Mouse (Mus musculus): ENCODE data around the gene Itpk1. TPM values are rescaled to one million over a fixed set of nuclear protein-coding genes. Genes with fewer than 3 reads are reported as not detected.
A peak's percentile ranks its signal among the peaks of the same experiment; 100 is the strongest.

Itpk1 gene
- polyA plus RNA-seq, 1 experiment from 2014 or later: 4.8 TPM

DNA sequence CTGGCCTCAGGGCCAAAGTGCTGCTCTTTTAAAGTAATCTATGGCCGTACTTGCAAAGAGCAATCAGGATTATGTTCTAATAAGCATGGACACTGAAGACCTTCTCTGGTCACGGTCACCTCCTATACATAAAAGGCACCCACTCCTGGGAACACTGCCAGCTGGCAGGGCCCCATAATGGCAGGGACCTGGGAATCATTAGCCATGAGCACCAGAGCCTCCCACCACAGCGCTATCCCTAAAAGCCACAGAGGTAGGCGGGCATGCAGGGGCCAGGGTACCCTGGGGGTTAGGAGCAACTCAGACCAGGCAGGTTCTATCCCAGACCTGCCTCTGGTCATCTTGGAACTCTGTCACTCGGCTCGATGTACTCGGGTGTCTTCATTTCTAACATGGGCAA lies 104.9 kb downstream of the Itpk1 start:
- no peak overlapping the region for H3K4me3 ChIP-seq
- H3K27me3 ChIP-seq (ENCODE audit: insufficient read depth, poor library complexity, severe bottlenecking): no peaks in the 10 kb centered on the region
- peaks cover 10% of the 10 kb centered on the region for H3K4me1 ChIP-seq
- H3K27ac ChIP-seq: no peak overlapping the region
- no peaks in the 10 kb centered on the region for H3K36me3 ChIP-seq
- DNase-seq (ENCODE audit: low spot score): no peak
- WGBS: 82% methylated on average over 7 of the region's 7 CpGs
- peaks cover 4% of the 10 kb centered on the region; the same call in 1 of the 2 replicates for H3K9me3 ChIP-seq

DNA sequence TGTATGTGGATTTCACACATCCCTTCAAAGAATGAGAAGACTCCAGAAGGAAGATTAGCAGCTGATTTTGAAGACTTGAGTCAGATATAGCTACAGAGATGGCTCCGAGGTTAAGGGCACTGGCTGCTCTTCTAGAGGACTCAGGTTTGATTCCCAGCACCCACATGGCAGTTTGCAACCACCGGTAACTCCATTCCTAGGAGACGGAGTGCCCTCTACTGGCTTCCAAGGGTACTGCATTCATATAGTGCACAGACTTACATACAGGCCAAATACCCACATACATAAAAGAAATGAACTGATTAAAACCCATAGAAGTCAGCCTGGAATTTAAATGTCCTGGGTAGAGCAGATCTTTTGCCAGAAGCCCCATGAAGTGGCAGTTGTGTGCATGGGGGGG lies 106.2 kb downstream of the Itpk1 start:
- Histone ChIP-seq H3K36me3 (no peaks in the 10 kb centered on the region), H3K27ac (no peak overlapping the region), H3K9me3 (peaks cover 4% of the 10 kb centered on the region; the same call in 1 of the 2 replicates), H3K4me1 (peaks cover 21% of the 10 kb centered on the region), H3K27me3 (ENCODE audit: insufficient read depth, poor library complexity, severe bottlenecking) (no peaks in the 10 kb centered on the region), H3K4me3 (no peak overlapping the region)
- DNase-seq (ENCODE audit: low spot score): no peak
- 92% methylated on average over 3 of the region's 3 CpGs for WGBS

DNA sequence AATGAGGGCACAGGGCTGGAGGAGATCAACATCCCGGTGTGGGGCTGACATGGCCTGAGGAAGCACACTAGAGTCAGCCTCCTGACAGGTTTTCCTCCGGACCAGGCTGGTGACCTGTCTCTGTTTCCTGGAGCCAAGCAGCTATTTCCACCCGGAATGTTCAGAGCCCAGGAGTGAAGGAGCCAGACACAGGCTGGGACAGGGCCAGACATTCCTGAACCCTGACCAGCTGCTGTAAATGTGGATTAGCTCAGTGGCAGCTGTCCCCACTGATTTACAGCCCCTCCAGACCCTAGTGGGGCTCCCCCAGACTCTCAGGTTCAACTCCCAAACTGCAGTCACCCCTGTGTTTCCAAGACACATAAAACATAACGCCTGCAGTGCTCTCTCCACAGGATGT lies 107.3 kb downstream of the Itpk1 start:
- no peak overlapping the region for H3K27ac ChIP-seq

DNA sequence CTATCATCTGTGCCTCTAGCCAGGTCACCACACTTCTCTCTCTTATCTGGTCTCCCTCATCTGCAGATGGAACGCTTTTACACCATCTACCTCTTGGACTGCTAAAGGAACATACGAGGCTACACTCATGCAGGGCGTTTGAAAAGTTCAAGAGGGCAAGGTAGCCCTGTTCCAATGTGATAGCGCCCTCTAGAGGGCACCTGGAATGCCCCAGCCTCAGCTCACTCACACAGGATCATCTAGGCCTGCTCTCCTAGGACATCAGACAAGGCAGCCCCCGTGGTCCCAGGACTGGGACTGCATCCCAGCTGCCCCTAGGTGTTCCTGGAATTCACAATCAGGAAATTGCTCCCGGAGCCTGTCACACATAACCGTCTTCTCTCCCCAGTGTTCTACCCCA lies 108.3 kb downstream of the Itpk1 start:
- no peak overlapping the region for H3K4me3 ChIP-seq
- H3K27ac ChIP-seq: peak overlapping the region; percentile 24; the same call in 1 of the 2 replicates
- WGBS: 64% methylated on average over 7 of the region's 7 CpGs
- H3K4me1 ChIP-seq: peaks cover 26% of the 10 kb centered on the region
- no peak for DNase-seq (ENCODE audit: low spot score)
- H3K36me3 ChIP-seq: no peaks in the 10 kb centered on the region
- peaks cover 4% of the 10 kb centered on the region; the same call in 1 of the 2 replicates for H3K9me3 ChIP-seq
- no peaks in the 10 kb centered on the region for H3K27me3 ChIP-seq (ENCODE audit: insufficient read depth, poor library complexity, severe bottlenecking)

More for the DNA sequence above, 107.3 kb downstream of the Itpk1 start:
- no peak for DNase-seq (ENCODE audit: low spot score)
- Histone ChIP-seq H3K4me1 (peaks cover 29% of the 10 kb centered on the region), H3K36me3 (no peaks in the 10 kb centered on the region), H3K9me3 (peaks cover 4% of the 10 kb centered on the region; the same call in 1 of the 2 replicates), H3K4me3 (no peak overlapping the region), H3K27me3 (ENCODE audit: insufficient read depth, poor library complexity, severe bottlenecking) (no peaks in the 10 kb centered on the region)
- WGBS: 47% methylated on average over 4 of the region's 4 CpGs

DNA sequence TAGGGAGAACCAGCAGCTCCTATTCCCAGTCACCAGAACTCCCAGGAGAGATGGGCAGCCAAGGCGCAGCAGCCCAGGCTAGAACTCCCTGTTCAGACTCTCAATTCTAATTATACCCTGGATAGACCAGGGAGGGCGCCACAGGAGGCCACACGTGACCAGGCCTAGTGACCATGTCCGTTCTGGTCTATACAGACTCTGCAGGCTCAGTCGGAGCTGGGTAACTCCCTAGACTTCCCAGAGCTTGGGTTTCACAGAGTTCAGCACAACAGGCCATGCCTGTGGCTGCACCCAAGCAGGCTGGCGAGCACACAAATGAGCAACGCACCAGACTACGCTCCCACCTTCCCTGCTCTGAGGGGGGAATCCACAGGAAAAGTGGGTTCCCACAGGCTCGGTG lies 110.1 kb downstream of the Itpk1 start:
- no peak for DNase-seq (ENCODE audit: low spot score)
- peaks cover 26% of the 10 kb centered on the region for H3K4me1 ChIP-seq
- H3K4me3 ChIP-seq: no peak overlapping the region
- whole genome bisulfite sequencing: 79% methylated on average over 9 of the region's 9 CpGs
- peak overlapping the region; percentile 7; the same call in 1 of the 2 replicates for H3K27ac ChIP-seq
- H3K9me3 ChIP-seq: peaks cover 4% of the 10 kb centered on the region; the same call in 1 of the 2 replicates
- no peaks in the 10 kb centered on the region for H3K27me3 ChIP-seq (ENCODE audit: insufficient read depth, poor library complexity, severe bottlenecking)
- H3K36me3 ChIP-seq: no peaks in the 10 kb centered on the region

DNA sequence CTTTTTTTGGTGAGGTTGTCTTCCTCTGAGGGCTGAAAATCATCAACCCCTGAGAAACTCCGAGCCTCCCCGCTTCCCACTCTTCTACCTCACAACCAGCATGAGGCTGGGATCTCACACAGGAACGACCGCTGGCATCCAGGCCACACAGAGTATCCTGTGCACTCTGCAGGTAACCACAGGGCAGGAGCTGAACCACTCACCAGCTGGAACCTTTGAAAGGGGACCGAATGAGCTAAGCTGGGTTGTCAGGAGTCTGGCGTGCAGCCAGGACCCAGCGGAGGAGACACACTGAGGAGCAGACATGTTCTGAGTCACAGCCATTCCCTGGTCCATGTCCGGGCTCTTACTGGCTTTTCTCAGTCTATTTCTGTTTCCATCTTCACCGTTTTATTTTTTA lies 111.0 kb downstream of the Itpk1 start:
- peaks cover 26% of the 10 kb centered on the region for H3K4me1 ChIP-seq
- H3K27me3 ChIP-seq (ENCODE audit: insufficient read depth, poor library complexity, severe bottlenecking): no peaks in the 10 kb centered on the region
- DNase-seq (ENCODE audit: low spot score): no peak
- H3K27ac ChIP-seq: peak overlapping the region; percentile 42; the same call in 1 of the 2 replicates
- peaks cover 4% of the 10 kb centered on the region; the same call in 1 of the 2 replicates for H3K9me3 ChIP-seq
- H3K36me3 ChIP-seq: no peaks in the 10 kb centered on the region
- no peak overlapping the region for H3K4me3 ChIP-seq
- WGBS: 45% methylated on average over 9 of the region's 9 CpGs

DNA sequence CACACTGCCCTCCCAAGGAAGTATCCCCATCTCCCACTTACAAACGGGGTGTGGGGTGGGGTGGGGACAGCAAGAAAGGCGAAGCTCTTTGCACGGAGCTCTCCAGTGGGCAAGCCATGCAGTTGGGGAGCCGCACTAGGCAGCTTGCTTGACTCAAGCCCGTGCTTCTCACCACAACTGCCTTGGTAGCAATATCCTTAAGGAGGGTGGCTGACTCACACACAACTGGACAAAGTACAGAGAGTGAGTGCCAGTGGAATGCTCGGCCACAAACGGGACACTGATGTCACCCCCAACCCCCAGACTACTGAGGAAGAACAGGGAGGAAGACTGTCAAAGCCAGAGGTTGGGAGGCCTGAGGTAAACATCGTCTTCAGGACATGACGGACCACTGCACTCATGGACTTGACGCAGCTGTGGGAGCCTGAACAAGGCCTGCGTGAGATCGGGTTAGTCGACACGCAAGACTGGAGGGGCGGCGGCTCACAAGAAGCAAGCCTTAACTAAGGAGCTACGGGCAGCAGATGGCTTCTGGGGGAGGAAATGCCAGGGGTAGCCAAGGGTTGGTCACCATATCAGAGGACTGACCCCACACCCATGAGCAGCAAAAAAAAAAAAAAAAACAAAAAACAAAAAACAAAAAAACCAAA lies 113.9 kb downstream of the Itpk1 start:
- no peaks in the 10 kb centered on the region for H3K9me3 ChIP-seq
- peaks cover 30% of the 10 kb centered on the region for H3K4me1 ChIP-seq
- DNase-seq (ENCODE audit: low spot score): no peak
- H3K27me3 ChIP-seq (ENCODE audit: insufficient read depth, poor library complexity, severe bottlenecking): no peaks in the 10 kb centered on the region
- H3K4me3 ChIP-seq: no peak overlapping the region
- no peak overlapping the region for H3K27ac ChIP-seq
- H3K36me3 ChIP-seq: no peaks in the 10 kb centered on the region
- 83% methylated on average over 17 of the region's 17 CpGs for WGBS

DNA sequence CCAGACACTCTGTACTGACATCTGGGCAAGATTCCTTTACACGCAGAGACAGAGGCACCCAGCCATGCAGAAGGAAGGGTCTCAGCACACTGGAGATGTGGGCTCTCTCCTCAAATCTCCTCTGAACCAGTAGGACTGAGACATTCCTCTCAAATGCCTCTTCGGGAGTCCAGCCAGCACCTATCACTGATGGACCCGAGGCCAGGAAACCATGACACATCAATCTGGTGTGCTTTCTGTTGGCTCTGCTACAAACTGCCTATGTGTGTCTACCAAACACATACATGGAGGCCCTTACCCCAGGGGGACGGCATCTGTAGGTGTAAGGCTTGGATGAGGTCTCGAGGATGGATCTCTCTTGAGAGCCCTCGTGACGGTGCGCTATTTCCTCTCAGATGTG lies 117.6 kb downstream of the Itpk1 start:
- H3K27ac ChIP-seq: no peak overlapping the region
- no peak overlapping the region for H3K4me3 ChIP-seq
- 84% methylated on average over 8 of the region's 8 CpGs for WGBS
- H3K9me3 ChIP-seq: no peaks in the 10 kb centered on the region
- no peak for DNase-seq (ENCODE audit: low spot score)
- peaks cover 20% of the 10 kb centered on the region; the same call in 1 of the 2 replicates for H3K4me1 ChIP-seq
- H3K36me3 ChIP-seq: no peaks in the 10 kb centered on the region
- H3K27me3 ChIP-seq (ENCODE audit: insufficient read depth, poor library complexity, severe bottlenecking): no peaks in the 10 kb centered on the region

DNA sequence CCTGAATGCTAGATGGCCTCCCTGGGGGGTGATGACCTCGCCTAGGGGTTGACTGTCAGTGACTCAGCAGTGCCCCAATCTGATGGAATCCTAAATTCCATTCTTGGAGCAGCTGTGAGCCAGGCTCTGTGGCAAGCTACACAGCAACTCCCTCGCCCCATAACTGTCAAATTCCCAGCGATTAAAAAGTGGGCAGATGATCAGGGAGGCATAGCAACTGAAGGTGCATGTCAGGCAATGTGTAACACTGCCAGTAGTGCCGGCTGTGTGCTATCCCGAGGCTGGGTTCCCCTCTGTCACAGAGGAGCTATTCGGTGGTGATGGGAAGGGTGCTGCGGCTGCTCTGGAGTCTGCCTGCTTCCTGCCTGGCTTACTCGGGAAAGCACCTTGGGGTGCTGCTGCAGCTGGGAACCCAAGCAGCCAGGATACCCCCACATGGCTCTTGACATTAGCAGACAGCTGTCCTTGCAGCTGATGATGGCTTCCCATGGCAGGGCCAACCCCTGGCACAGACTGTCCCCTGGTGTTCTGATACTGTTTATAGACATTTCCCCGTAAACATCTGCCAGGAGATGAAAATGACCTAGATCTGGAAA lies 118.3 kb downstream of the Itpk1 start:
- H3K27ac ChIP-seq: no peak overlapping the region
- no peak overlapping the region for H3K4me3 ChIP-seq
- no peaks in the 10 kb centered on the region for H3K36me3 ChIP-seq
- DNase-seq (ENCODE audit: low spot score): no peak
- H3K27me3 ChIP-seq (ENCODE audit: insufficient read depth, poor library complexity, severe bottlenecking): no peaks in the 10 kb centered on the region
- peaks cover 20% of the 10 kb centered on the region; the same call in 1 of the 2 replicates for H3K4me1 ChIP-seq
- WGBS: 66% methylated on average over 9 of the region's 9 CpGs
- no peaks in the 10 kb centered on the region for H3K9me3 ChIP-seq

DNA sequence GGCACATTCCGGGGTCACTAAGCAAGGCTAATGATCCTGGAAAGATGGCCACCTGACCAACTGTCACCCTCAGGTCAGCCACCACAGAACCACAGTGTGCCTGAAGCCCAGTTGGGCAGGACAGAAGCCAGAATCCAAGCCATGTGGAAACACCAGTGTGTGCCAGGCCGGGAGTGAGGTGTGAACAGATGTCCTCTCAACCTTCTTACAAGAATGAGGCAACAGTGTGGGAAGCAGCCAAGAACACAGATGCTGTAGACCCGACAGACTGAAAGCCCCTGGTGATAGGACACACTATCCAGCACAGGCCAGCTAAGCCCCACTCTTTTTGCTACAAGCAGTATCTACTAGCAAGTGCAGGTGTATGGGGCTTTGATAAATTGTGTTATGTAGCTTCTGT lies 119.3 kb downstream of the Itpk1 start:
- Histone ChIP-seq H3K4me3 (no peak overlapping the region), H3K4me1 (peaks cover 20% of the 10 kb centered on the region; the same call in 1 of the 2 replicates), H3K27me3 (ENCODE audit: insufficient read depth, poor library complexity, severe bottlenecking) (no peaks in the 10 kb centered on the region), H3K9me3 (no peaks in the 10 kb centered on the region), H3K36me3 (no peaks in the 10 kb centered on the region), H3K27ac (no peak overlapping the region)
- 67% methylated on average over 3 of the region's 3 CpGs for WGBS
- DNase-seq (ENCODE audit: low spot score): no peak

DNA sequence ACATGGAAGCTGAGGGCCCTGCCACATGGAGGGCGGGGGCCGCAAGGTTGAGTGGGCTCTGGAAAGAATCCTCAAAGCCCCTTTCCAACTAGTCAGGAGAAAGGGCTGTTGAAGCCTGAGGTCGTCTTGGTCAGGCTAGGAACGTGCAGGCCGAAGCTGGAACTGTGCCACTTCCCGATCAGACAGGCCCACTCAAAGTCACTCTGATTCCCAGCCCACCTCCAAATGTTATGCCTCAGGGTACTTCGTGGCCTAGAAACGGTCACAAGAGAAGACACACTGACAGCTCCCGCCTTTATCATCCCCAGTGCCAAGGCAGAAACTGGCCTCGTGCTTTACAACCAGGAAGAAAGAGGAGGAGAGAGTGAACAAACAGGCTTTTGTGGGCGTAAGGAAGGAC lies 122.3 kb downstream of the Itpk1 start:
- 74% methylated on average over 11 of the region's 11 CpGs for WGBS
- Histone ChIP-seq H3K27me3 (ENCODE audit: insufficient read depth, poor library complexity, severe bottlenecking) (no peaks in the 10 kb centered on the region), H3K4me3 (no peak overlapping the region), H3K9me3 (no peaks in the 10 kb centered on the region), H3K4me1 (peaks cover 15% of the 10 kb centered on the region; the same call in 1 of the 2 replicates), H3K36me3 (no peaks in the 10 kb centered on the region), H3K27ac (no peak overlapping the region)
- DNase-seq (ENCODE audit: low spot score): no peak

DNA sequence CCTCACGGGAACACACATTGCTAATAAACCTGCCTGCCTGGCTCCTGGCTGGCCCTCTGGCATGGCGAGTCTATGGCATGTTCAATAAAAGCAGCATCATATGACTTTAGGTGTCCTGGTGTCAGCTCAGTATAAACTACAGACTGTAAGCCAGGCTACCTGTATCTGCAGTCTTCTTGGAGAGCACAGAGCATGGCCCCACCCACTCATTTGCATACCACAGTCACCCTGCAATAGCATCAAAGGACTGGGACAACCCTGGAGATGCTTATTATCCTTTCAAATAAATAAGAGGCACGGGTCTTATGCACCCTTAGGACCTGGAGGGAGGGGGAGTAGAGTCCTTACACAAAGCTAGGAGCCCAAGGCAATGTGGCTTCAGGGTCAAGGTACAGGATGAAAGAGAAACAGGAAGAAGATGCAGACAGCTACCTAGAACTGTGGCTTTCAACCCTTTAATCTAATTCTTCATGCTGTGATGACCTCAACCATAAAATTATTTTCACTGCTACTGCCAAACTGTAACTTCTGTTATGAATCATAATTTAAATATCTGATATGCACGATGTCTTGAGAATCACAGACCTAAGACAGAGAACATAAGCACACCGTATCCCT lies 123.0 kb downstream of the Itpk1 start:
- Histone ChIP-seq H3K27me3 (ENCODE audit: insufficient read depth, poor library complexity, severe bottlenecking) (no peaks in the 10 kb centered on the region), H3K4me3 (no peak overlapping the region), H3K36me3 (no peaks in the 10 kb centered on the region), H3K9me3 (no peaks in the 10 kb centered on the region), H3K27ac (no peak overlapping the region), H3K4me1 (peaks cover 15% of the 10 kb centered on the region; the same call in 1 of the 2 replicates)
- 73% methylated on average over 5 of the region's 5 CpGs for WGBS
- no peak for DNase-seq (ENCODE audit: low spot score)

DNA sequence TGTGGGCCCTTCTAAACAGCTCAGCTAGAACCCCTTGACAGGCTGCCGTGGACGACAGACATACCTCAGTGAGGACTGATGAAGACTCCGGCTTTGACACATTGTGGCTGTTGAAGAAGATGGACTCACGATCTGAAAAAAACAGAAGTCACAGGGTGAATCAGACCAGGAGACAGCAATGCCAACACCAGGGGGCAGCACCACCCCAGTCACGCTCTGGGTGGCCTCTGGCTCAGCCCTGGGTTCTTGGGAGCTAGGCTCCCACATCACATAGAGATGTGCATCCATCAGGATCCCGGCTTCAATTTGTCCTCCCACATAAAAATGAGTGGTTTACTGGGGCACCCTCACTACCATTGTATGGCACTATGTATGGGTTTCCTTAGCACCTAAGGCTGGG lies 125.7 kb downstream of the Itpk1 start:
- Histone ChIP-seq H3K27ac (no peak overlapping the region), H3K4me1 (peaks cover 8% of the 10 kb centered on the region; the same call in 1 of the 2 replicates), H3K27me3 (ENCODE audit: insufficient read depth, poor library complexity, severe bottlenecking) (no peaks in the 10 kb centered on the region), H3K4me3 (no peak overlapping the region), H3K36me3 (no peaks in the 10 kb centered on the region), H3K9me3 (no peaks in the 10 kb centered on the region)
- peak; percentile 86 for DNase-seq (ENCODE audit: low spot score)
- WGBS: 61% methylated on average over 6 of the region's 6 CpGs

Measured in heart, embryonic 10.5 days (tissue).